ENCODE assay signal across 30 mouse cellular contexts in the genomic region with DNA sequence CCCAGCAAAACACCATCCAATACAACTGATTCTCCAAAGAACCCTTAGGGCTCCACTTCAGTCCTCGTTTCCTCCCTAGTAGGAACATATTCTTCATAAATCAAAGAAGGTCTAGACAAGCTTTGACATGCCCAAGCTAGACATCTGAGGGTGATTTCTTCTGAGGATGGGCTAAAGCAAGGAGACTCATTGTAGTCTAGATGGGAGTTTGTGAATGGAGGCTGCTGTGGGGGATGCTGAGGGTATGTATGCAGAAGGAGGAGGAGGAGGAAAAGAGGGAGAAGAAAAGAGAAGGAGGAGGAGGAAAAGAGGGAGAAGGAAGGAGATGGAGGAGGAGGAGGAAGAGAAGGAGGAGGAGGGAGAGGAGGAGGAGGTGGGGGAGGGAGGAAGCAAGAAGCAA.
"Had no signal": no experiment of that assay in that cellular context is flagged by ENCODE, and none has a peak within 500 bp of the region (broad histone marks: within the 10 kb centered on the region; RNA-seq: fewer than 3 reads in every experiment).

No protein-coding gene starts in this region.

- H3K4me2 ChIP-seq: limb, embryonic 12.5 days; limb, embryonic 13.5 days; limb, embryonic 15.5 days; liver, embryonic 11.5 days; liver, embryonic 12.5 days; liver, embryonic 13.5 days; liver, embryonic 15.5 days; lung, embryonic 14.5 days; lung, embryonic 15.5 days; midbrain, embryonic 11.5 days; midbrain, embryonic 12.5 days; midbrain, embryonic 13.5 days; midbrain, embryonic 15.5 days; neural tube, embryonic 12.5 days had no signal

- DNase-seq: left cerebral cortex, postnatal 4 days; liver; liver, embryonic 13.5 days; liver, postnatal 0 days; lung, adult 18-20 months; lung, adult 2 months; lung, postnatal 10 days; lung, postnatal 14 days; lung, postnatal 36 days; lung, postnatal 4 days; midbrain, embryonic 14.5 days had no signal

- H3K27me3 ChIP-seq: limb, embryonic 12.5 days; limb, embryonic 13.5 days; limb, embryonic 15.5 days; liver, embryonic 12.5 days; liver, embryonic 13.5 days; liver, embryonic 15.5 days; lung, embryonic 15.5 days; midbrain, embryonic 12.5 days; midbrain, embryonic 13.5 days; midbrain, embryonic 15.5 days; neural tube, embryonic 12.5 days had no signal

- H3K9me3 ChIP-seq: limb, embryonic 10.5 days; limb, embryonic 12.5 days; limb, embryonic 13.5 days; limb, embryonic 15.5 days; liver, embryonic 12.5 days; liver, embryonic 13.5 days; liver, embryonic 15.5 days; lung, embryonic 15.5 days; midbrain, embryonic 10.5 days; midbrain, embryonic 12.5 days; midbrain, embryonic 13.5 days; midbrain, embryonic 15.5 days; neural tube, embryonic 12.5 days had no signal

- H3K36me3 ChIP-seq: limb, embryonic 10.5 days; limb, embryonic 12.5 days; limb, embryonic 13.5 days; limb, embryonic 15.5 days; liver, embryonic 12.5 days; liver, embryonic 13.5 days; liver, embryonic 15.5 days; lung, embryonic 15.5 days; midbrain, embryonic 10.5 days; midbrain, embryonic 12.5 days; midbrain, embryonic 13.5 days; midbrain, embryonic 15.5 days; neural tube, embryonic 12.5 days had no signal

- H3K27ac ChIP-seq: limb, embryonic 10.5 days; limb, embryonic 12.5 days; limb, embryonic 13.5 days; limb, embryonic 15.5 days; liver, embryonic 12.5 days; liver, embryonic 13.5 days; liver, embryonic 14.5 days; liver, embryonic 15.5 days; lung, embryonic 15.5 days; macrophage; midbrain, embryonic 10.5 days; midbrain, embryonic 12.5 days; midbrain, embryonic 13.5 days; midbrain, embryonic 15.5 days; neural tube, embryonic 12.5 days had no signal

- H3K9ac ChIP-seq: limb, embryonic 12.5 days; limb, embryonic 13.5 days; limb, embryonic 15.5 days; liver, embryonic 12.5 days; liver, embryonic 13.5 days; liver, embryonic 14.5 days; liver, embryonic 15.5 days; liver, postnatal 0 days; lung, embryonic 14.5 days; lung, embryonic 15.5 days; midbrain, embryonic 12.5 days; midbrain, embryonic 13.5 days; midbrain, embryonic 15.5 days; neural tube, embryonic 12.5 days had no signal

- H3K4me3 ChIP-seq: limb, embryonic 10.5 days; limb, embryonic 12.5 days; limb, embryonic 13.5 days; limb, embryonic 15.5 days; liver, embryonic 12.5 days; liver, embryonic 13.5 days; liver, embryonic 15.5 days; lung, embryonic 15.5 days; megakaryocyte, embryonic 14.5 days; midbrain, embryonic 10.5 days; midbrain, embryonic 12.5 days; midbrain, embryonic 13.5 days; midbrain, embryonic 15.5 days; myocyte; neural tube, embryonic 12.5 days had no signal

- H3K4me1 ChIP-seq: liver, embryonic 12.5 days; liver, embryonic 13.5 days; liver, embryonic 15.5 days; lung, embryonic 15.5 days; megakaryocyte, embryonic 14.5 days; midbrain, embryonic 15.5 days had no signal
